Mouse (Mus musculus) liver, embryonic 14.5 days (tissue): Measurements from ENCODE around the gene Jarid2.

Experiments
- CTCF ChIP-seq: IDR thresholded peaks from 2 replicates; pipeline ENCODE4 v1.5.1; 2016; ENCODE audit warnings: antibody characterized with exemption, low read depth, control low read depth
- EP300 ChIP-seq: IDR thresholded peaks from 2 replicates; pipeline ENCODE4 v1.6.1; 2016; ENCODE audit warnings: antibody characterized with exemption, low read depth

DNA sequence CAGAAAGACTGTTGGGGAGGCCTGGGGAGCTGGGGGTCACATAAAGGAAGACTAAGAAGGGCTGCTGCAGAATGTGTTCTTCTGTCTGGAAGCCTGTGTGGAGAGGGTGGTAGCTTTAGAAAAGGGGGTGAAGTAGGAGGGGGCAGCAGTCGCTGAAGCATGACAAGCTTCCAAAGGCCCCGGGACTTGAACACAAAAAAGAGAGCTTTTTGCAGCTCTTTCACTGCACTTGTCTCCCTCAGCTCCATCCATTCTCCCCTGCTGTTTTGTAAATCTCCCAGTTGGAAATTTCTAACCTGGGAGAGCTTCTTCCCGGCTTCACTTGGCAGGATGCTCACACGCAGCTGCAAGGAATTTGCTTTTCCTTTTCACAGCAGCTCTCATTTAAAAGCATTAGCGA, 26.2 kb downstream of the Jarid2 start:
- no peak for TF ChIP-seq CTCF
- no peak for TF ChIP-seq EP300
